In the genomic region with DNA sequence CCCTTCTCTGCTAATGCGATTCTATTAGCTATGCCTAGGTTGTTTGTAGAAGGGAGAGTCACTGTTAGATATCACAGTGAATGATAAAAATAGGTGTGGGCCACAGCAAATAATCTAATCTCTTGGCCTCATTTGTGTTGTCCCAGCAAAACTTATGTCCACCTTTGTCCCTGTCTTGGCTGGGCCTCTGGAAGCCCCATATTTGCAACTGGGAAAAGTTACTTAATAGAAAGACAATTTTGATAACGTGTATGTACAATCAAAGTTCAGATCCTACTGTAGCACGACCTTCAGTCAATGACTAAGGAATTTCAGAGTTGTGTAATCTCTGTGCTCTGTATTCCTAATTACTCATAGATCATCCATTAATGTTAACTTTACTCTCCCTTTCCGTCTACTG, we compare ENCODE assay signal across 22 mouse cellular contexts. TPM values are rescaled to one million over a fixed set of nuclear protein-coding genes. Genes with fewer than 3 reads are reported as not detected.
DNase-seq lines count a peak whose midpoint lies in the region; ATAC-seq and TF ChIP-seq lines count a peak whose summit lies in the region.
"Had no signal": no experiment of that assay in that cellular context is flagged by ENCODE, and none has a peak within 500 bp of the region (broad histone marks: within the 10 kb centered on the region; RNA-seq: fewer than 3 reads in every experiment).

No protein-coding gene starts in this region.

- no peak for ATAC-seq in heart, embryonic 12.5 days (ENCODE audit: insufficient number of reproducible peaks, low FRiP score)
- 0 out of 2 replicates have a peak, but pooled peaks have one; percentile 43 for ATAC-seq in kidney, postnatal 0 days (replicated peaks; ENCODE audit: low FRiP score, low read depth)
- no peak for ATAC-seq in kidney, embryonic 14.5 days (ENCODE audit: low FRiP score, low TSS enrichment)
- peak; percentile 86 for ATAC-seq in intestine, embryonic 15.5 days
- ATAC-seq in stomach, embryonic 14.5 days (ENCODE audit: insufficient number of reproducible peaks, insufficient read depth, low FRiP score, low read depth): peak; percentile 69
- ATAC-seq in monocyte, adult 5-6 weeks (replicated peaks; ENCODE audit: insufficient number of reproducible peaks, low FRiP score, low TSS enrichment, poor library complexity, severe bottlenecking): no peak
- ATAC-seq: forebrain, embryonic 13.5 days had no signal

- H3K27me3 ChIP-seq in heart, embryonic 12.5 days (replicated peaks): no peaks in the 10 kb centered on the region
- H3K27me3 ChIP-seq in kidney, postnatal 0 days (ENCODE audit: insufficient read depth, low read length): no peaks in the 10 kb centered on the region
- no peaks in the 10 kb centered on the region for H3K27me3 ChIP-seq in kidney, embryonic 14.5 days (ENCODE audit: control insufficient read depth, insufficient read depth, low read length)
- H3K27me3 ChIP-seq in intestine, embryonic 15.5 days (replicated peaks): no peaks in the 10 kb centered on the region
- H3K27me3 ChIP-seq in stomach, embryonic 14.5 days (ENCODE audit: control insufficient read depth, insufficient read depth, low read length): no peaks in the 10 kb centered on the region
- H3K27me3 ChIP-seq: forebrain, embryonic 13.5 days; heart, embryonic 13.5 days; hindbrain, embryonic 12.5 days had no signal

- 0 out of 2 replicates have a peak overlapping the region, but pooled peaks have one; percentile 15 for H3K27ac ChIP-seq in heart, embryonic 12.5 days (ENCODE audit: poor library complexity, severe bottlenecking)
- H3K27ac ChIP-seq in kidney, postnatal 0 days: no peak overlapping the region
- H3K27ac ChIP-seq in kidney, embryonic 14.5 days (ENCODE audit: low read depth, low read length): no peak overlapping the region
- no peak overlapping the region for H3K27ac ChIP-seq in intestine, embryonic 15.5 days
- no peak overlapping the region for H3K27ac ChIP-seq in stomach, embryonic 14.5 days (ENCODE audit: low read length)
- H3K27ac ChIP-seq: embryonic facial prominence, embryonic 10.5 days; forebrain, embryonic 13.5 days; gastrocnemius, adult 2 months; heart, embryonic 13.5 days; hindbrain, embryonic 12.5 days had no signal

- H3K9ac ChIP-seq in heart, embryonic 12.5 days: no peak overlapping the region
- no peak overlapping the region for H3K9ac ChIP-seq in kidney, postnatal 0 days (ENCODE audit: low read depth, low read length)
- no peak overlapping the region for H3K9ac ChIP-seq in kidney, embryonic 14.5 days (ENCODE audit: low read depth, low read length)
- no peak overlapping the region for H3K9ac ChIP-seq in intestine, embryonic 15.5 days
- H3K9ac ChIP-seq in stomach, embryonic 14.5 days (replicated peaks; ENCODE audit: low read depth, low read length): no peak overlapping the region
- H3K9ac ChIP-seq: forebrain, embryonic 13.5 days; heart, embryonic 13.5 days; hindbrain, embryonic 12.5 days had no signal

- H3K4me3 ChIP-seq in heart, embryonic 12.5 days: no peak overlapping the region
- H3K4me3 ChIP-seq in kidney, postnatal 0 days (replicated peaks; ENCODE audit: low read depth, low read length): no peak overlapping the region
- no peak overlapping the region for H3K4me3 ChIP-seq in kidney, embryonic 14.5 days (ENCODE audit: low read length)
- no peak overlapping the region for H3K4me3 ChIP-seq in intestine, embryonic 15.5 days (replicated peaks)
- H3K4me3 ChIP-seq in stomach, embryonic 14.5 days (ENCODE audit: low read depth, low read length): no peak overlapping the region
- H3K4me3 ChIP-seq: embryonic facial prominence, embryonic 10.5 days; forebrain, embryonic 13.5 days; gastrocnemius, adult 2 months; heart, embryonic 13.5 days; hindbrain, embryonic 12.5 days had no signal

- WGBS in heart, embryonic 12.5 days: 65% methylated on average over 4 of the region's 4 CpGs
- 58% methylated on average over 4 of the region's 4 CpGs for WGBS in kidney, postnatal 0 days
- 72% methylated on average over 4 of the region's 4 CpGs for WGBS in kidney, embryonic 14.5 days
- 54% methylated on average over 4 of the region's 4 CpGs for WGBS in intestine, embryonic 15.5 days
- 65% methylated on average over 4 of the region's 4 CpGs for WGBS in stomach, embryonic 14.5 days

- no peaks in the 10 kb centered on the region for H3K36me3 ChIP-seq in heart, embryonic 12.5 days
- H3K36me3 ChIP-seq in kidney, postnatal 0 days (ENCODE audit: insufficient read depth, low read length): no peaks in the 10 kb centered on the region
- H3K36me3 ChIP-seq in kidney, embryonic 14.5 days (ENCODE audit: control insufficient read depth, insufficient read depth, low read length): no peaks in the 10 kb centered on the region
- H3K36me3 ChIP-seq in intestine, embryonic 15.5 days: no peaks in the 10 kb centered on the region
- H3K36me3 ChIP-seq in stomach, embryonic 14.5 days (ENCODE audit: control insufficient read depth, insufficient read depth, low read length): no peaks in the 10 kb centered on the region
- H3K36me3 ChIP-seq: embryonic facial prominence, embryonic 10.5 days; heart, embryonic 13.5 days; hindbrain, embryonic 12.5 days had no signal

- H3K4me2 ChIP-seq in heart, embryonic 12.5 days: no peak overlapping the region
- H3K4me2 ChIP-seq in kidney, postnatal 0 days (ENCODE audit: low read length): no peak overlapping the region
- H3K4me2 ChIP-seq in kidney, embryonic 14.5 days (replicated peaks; ENCODE audit: low read depth, low read length): no peak overlapping the region
- H3K4me2 ChIP-seq in intestine, embryonic 15.5 days (replicated peaks): no peak overlapping the region
- H3K4me2 ChIP-seq in stomach, embryonic 14.5 days (replicated peaks; ENCODE audit: low read depth, low read length): no peak overlapping the region
- H3K4me2 ChIP-seq: forebrain, embryonic 13.5 days; heart, embryonic 13.5 days; hindbrain, embryonic 12.5 days had no signal

- TF ChIP-seq CTCF in kidney, postnatal 0 days (IDR thresholded peaks at IDR 0.05; ENCODE audit: low read depth): no peak

- H3K9me3 ChIP-seq in heart, embryonic 12.5 days (replicated peaks): no peaks in the 10 kb centered on the region
- H3K9me3 ChIP-seq in kidney, postnatal 0 days (replicated peaks; ENCODE audit: low read length): no peaks in the 10 kb centered on the region; the same call in 1 of the 2 replicates
- no peaks in the 10 kb centered on the region for H3K9me3 ChIP-seq in kidney, embryonic 14.5 days (ENCODE audit: control insufficient read depth, low read length)
- H3K9me3 ChIP-seq in intestine, embryonic 15.5 days: no peaks in the 10 kb centered on the region
- H3K9me3 ChIP-seq in stomach, embryonic 14.5 days (ENCODE audit: control insufficient read depth, low read depth, low read length): no peaks in the 10 kb centered on the region; the same call in 1 of the 2 replicates
- H3K9me3 ChIP-seq: embryonic facial prominence, embryonic 10.5 days; heart, embryonic 13.5 days; hindbrain, embryonic 12.5 days had no signal

- DNase-seq in heart, postnatal 25 days (ENCODE audit: low spot score): no peak
- no peak for DNase-seq in kidney, postnatal 0 days (ENCODE audit: low spot score)
- no peak for DNase-seq in lung, postnatal 14 days
- DNase-seq: adrenal gland, postnatal 25 days; cerebellum, adult 2 months; cerebellum, postnatal 10 days; gastrocnemius, adult 2 months; gastrocnemius, postnatal 25 days; heart, postnatal 4 days had no signal

- peaks cover 18% of the 10 kb centered on the region for H3K4me1 ChIP-seq in heart, embryonic 12.5 days (replicated peaks)
- no peaks in the 10 kb centered on the region for H3K4me1 ChIP-seq in kidney, postnatal 0 days (replicated peaks; ENCODE audit: insufficient read depth, low read length)
- no peaks in the 10 kb centered on the region for H3K4me1 ChIP-seq in kidney, embryonic 14.5 days (ENCODE audit: control insufficient read depth, insufficient read depth, low read length)
- H3K4me1 ChIP-seq in intestine, embryonic 15.5 days (replicated peaks): no peaks in the 10 kb centered on the region; the same call in 1 of the 2 replicates
- peaks cover 5% of the 10 kb centered on the region; the same call in 1 of the 2 replicates for H3K4me1 ChIP-seq in stomach, embryonic 14.5 days (ENCODE audit: control insufficient read depth, insufficient read depth, low read length)
- H3K4me1 ChIP-seq: embryonic facial prominence, embryonic 10.5 days; forebrain, embryonic 13.5 days; hindbrain, embryonic 12.5 days had no signal

- intact Hi-C loops in heart, postnatal 25 days (cut with DNase I): no loop called here

RNA-seq across cellular contexts. Expression of a gene that starts 13.4 kb away (rescaled TPM):
- not detected in 2 replicates for polyA plus RNA-seq in heart, embryonic 12.5 days (2016; fragmentation: Nextera tagmentation; extraction: Ambion mirVana)
- under 1 TPM in 1 of 2 experiments, not detected in 1; 0.39 TPM for total RNA-seq in heart, postnatal 25 days (2021)
- 23.4 and 33.9 TPM in 2 replicates for polyA plus RNA-seq in kidney, postnatal 0 days (2015; fragmentation: Nextera tagmentation; extraction: Ambion mirVana)
- polyA plus RNA-seq in kidney, embryonic 14.5 days (2014; fragmentation: Nextera tagmentation; extraction: Ambion mirVana): not detected in 2 replicates
- polyA plus RNA-seq in intestine, embryonic 15.5 days (2015; fragmentation: Nextera tagmentation; extraction: Ambion mirVana): 61.1 and 68.1 TPM in 2 replicates
- 9.6 and 9.7 TPM in 2 replicates for polyA plus RNA-seq in stomach, embryonic 14.5 days (2014; fragmentation: Nextera tagmentation; extraction: Ambion mirVana)
- total RNA-seq in monocyte, adult 5-6 weeks (2017): not detected in 3 replicates
- total RNA-seq: adrenal gland, adult 18-20 months; gastrocnemius, postnatal 25 days; granulocyte monocyte progenitor cell, adult 5-6 weeks; MEL had no signal
- polyA plus RNA-seq: cerebellum, adult 2 months; embryonic facial prominence, embryonic 10.5 days; forebrain, embryonic 13.5 days; heart, embryonic 13.5 days; heart, postnatal 0 days; hindbrain, embryonic 12.5 days had no signal

RNA-seq across cellular contexts. Expression of a gene that starts 34.5 kb away (rescaled TPM):
- polyA plus RNA-seq in heart, embryonic 12.5 days (2016; fragmentation: Nextera tagmentation; extraction: Ambion mirVana): 73.9 and 74.5 TPM in 2 replicates
- total RNA-seq in heart, postnatal 25 days (2021): 10 to 100 TPM; 81.4 to 87.9 TPM
- polyA plus RNA-seq in kidney, postnatal 0 days (2015; fragmentation: Nextera tagmentation; extraction: Ambion mirVana): 194 and 196 TPM in 2 replicates
- polyA plus RNA-seq in kidney, embryonic 14.5 days (2014; fragmentation: Nextera tagmentation; extraction: Ambion mirVana): 102 and 108 TPM in 2 replicates
- polyA plus RNA-seq in intestine, embryonic 15.5 days (2015; fragmentation: Nextera tagmentation; extraction: Ambion mirVana): 56.0 and 56.9 TPM in 2 replicates
- polyA plus RNA-seq in stomach, embryonic 14.5 days (2014; fragmentation: Nextera tagmentation; extraction: Ambion mirVana): 478 and 492 TPM in 2 replicates
- total RNA-seq in monocyte, adult 5-6 weeks (2017): 0.68 TPM in 1 of 3 replicates, not detected in the others

RNA-seq across cellular contexts. Expression of a gene that starts 39.9 kb away (rescaled TPM):
- polyA plus RNA-seq in heart, embryonic 12.5 days (2016; fragmentation: Nextera tagmentation; extraction: Ambion mirVana): not detected in 2 replicates
- under 1 TPM; 0.39 to 0.89 TPM for total RNA-seq in heart, postnatal 25 days (2021)
- polyA plus RNA-seq in kidney, postnatal 0 days (2015; fragmentation: Nextera tagmentation; extraction: Ambion mirVana): 8.4 and 10.3 TPM in 2 replicates
- not detected in 2 replicates for polyA plus RNA-seq in kidney, embryonic 14.5 days (2014; fragmentation: Nextera tagmentation; extraction: Ambion mirVana)
- polyA plus RNA-seq in intestine, embryonic 15.5 days (2015; fragmentation: Nextera tagmentation; extraction: Ambion mirVana): 45.9 and 53.7 TPM in 2 replicates
- polyA plus RNA-seq in stomach, embryonic 14.5 days (2014; fragmentation: Nextera tagmentation; extraction: Ambion mirVana): 6.6 and 9.8 TPM in 2 replicates
- not detected in 3 replicates for total RNA-seq in monocyte, adult 5-6 weeks (2017)
- total RNA-seq: adrenal gland, adult 18-20 months; adrenal gland, postnatal 25 days; gastrocnemius, adult 2 months; gastrocnemius, postnatal 25 days; granulocyte monocyte progenitor cell, adult 5-6 weeks; heart, postnatal 4 days; MEL had no signal
- polyA plus RNA-seq: cerebellum, adult 2 months; embryonic facial prominence, embryonic 10.5 days; forebrain, embryonic 13.5 days; heart, embryonic 13.5 days; hindbrain, embryonic 12.5 days had no signal

Comparison
In these comparisons a context has a peak if more than half of its experiments do, and no peak if none do; other contexts are left out.
1. ATAC-seq: peak in kidney, postnatal 0 days (single experiment), intestine, embryonic 15.5 days (single experiment) and stomach, embryonic 14.5 days (single experiment); none in heart, embryonic 12.5 days (single experiment), kidney, embryonic 14.5 days (single experiment) and monocyte, adult 5-6 weeks (single experiment).